In genomic region chr17:47953231-47953630, GRCm38 (mm10) we compare ENCODE assay signal across 19 mouse cellular contexts. TPM values are rescaled to one million over a fixed set of nuclear protein-coding genes. Genes with fewer than 3 reads are reported as not detected.
DNase-seq lines count a peak whose midpoint lies in the region; ATAC-seq lines count a peak whose summit lies in the region.
"Had no signal": no experiment of that assay in that cellular context is flagged by ENCODE, and none has a peak within 500 bp of the region (broad histone marks: within the 10 kb centered on the region; RNA-seq: fewer than 3 reads in every experiment).

No protein-coding gene starts in this region.

- H3K4me3 ChIP-seq in limb, embryonic 13.5 days, result no peak overlapping the region
- H3K4me3 ChIP-seq in limb, embryonic 10.5 days, result no peak overlapping the region
- no peak overlapping the region for H3K4me3 ChIP-seq in forebrain, embryonic 16.5 days (replicated peaks; ENCODE audit: low read length)
- H3K4me3 ChIP-seq in midbrain, embryonic 15.5 days, result no peak overlapping the region
- H3K4me3 ChIP-seq: embryonic facial prominence, embryonic 12.5 days; heart, adult 2 months; heart, embryonic 15.5 days; hindbrain, embryonic 13.5 days; limb, embryonic 15.5 days; midbrain, embryonic 10.5 days had no signal

- H3K27me3 ChIP-seq in limb, embryonic 13.5 days, result peaks cover 21% of the 10 kb centered on the region
- peaks cover 61% of the 10 kb centered on the region for H3K27me3 ChIP-seq in limb, embryonic 10.5 days (ENCODE audit: low read depth, poor library complexity, severe bottlenecking)
- no peaks in the 10 kb centered on the region for H3K27me3 ChIP-seq in forebrain, embryonic 16.5 days (replicated peaks; ENCODE audit: control insufficient read depth, insufficient read depth, low read length)
- 0 out of 2 replicates have a peak, but pooled peaks cover 2% of the 10 kb centered on the region for H3K27me3 ChIP-seq in midbrain, embryonic 15.5 days (replicated peaks)
- H3K27me3 ChIP-seq: embryonic facial prominence, embryonic 12.5 days had no signal

- H3K4me1 ChIP-seq in limb, embryonic 13.5 days, result peaks cover 26% of the 10 kb centered on the region
- peaks cover 30% of the 10 kb centered on the region for H3K4me1 ChIP-seq in limb, embryonic 10.5 days
- peaks cover 25% of the 10 kb centered on the region for H3K4me1 ChIP-seq in forebrain, embryonic 16.5 days (replicated peaks; ENCODE audit: control insufficient read depth, insufficient read depth, low read length)
- H3K4me1 ChIP-seq in midbrain, embryonic 15.5 days, result peaks cover 26% of the 10 kb centered on the region

- DNase-seq in limb, embryonic 10.5 days (ENCODE audit: low spot score), result no peak
- DNase-seq in R1 (ENCODE audit: low read depth, low spot score), result peak; percentile 76
- no peak for DNase-seq in adrenal gland, postnatal 10 days
- DNase-seq in gastrocnemius, postnatal 36 days, result no peak
- DNase-seq: cerebellum, adult 11 months; gastrocnemius, postnatal 25 days; heart, adult 2 months; heart, postnatal 36 days; thymus, postnatal 25 days had no signal

- H3K9ac ChIP-seq in limb, embryonic 13.5 days, result 0 out of 2 replicates have a peak overlapping the region, but pooled peaks have one; percentile 13
- H3K9ac ChIP-seq in forebrain, embryonic 16.5 days (replicated peaks; ENCODE audit: low read depth, low read length), result no peak overlapping the region
- H3K9ac ChIP-seq in midbrain, embryonic 15.5 days, result no peak overlapping the region
- H3K9ac ChIP-seq: embryonic facial prominence, embryonic 12.5 days; heart, embryonic 15.5 days; limb, embryonic 15.5 days; liver, embryonic 14.5 days; lung, embryonic 14.5 days had no signal

- H3K27ac ChIP-seq in limb, embryonic 13.5 days, result no peak overlapping the region
- H3K27ac ChIP-seq in limb, embryonic 10.5 days, result no peak overlapping the region
- H3K27ac ChIP-seq in forebrain, embryonic 16.5 days (ENCODE audit: low read length), result 0 out of 2 replicates have a peak overlapping the region, but pooled peaks have one; percentile 13
- H3K27ac ChIP-seq in midbrain, embryonic 15.5 days, result no peak overlapping the region
- H3K27ac ChIP-seq: embryonic facial prominence, embryonic 12.5 days; heart, adult 2 months; heart, embryonic 15.5 days; hindbrain, embryonic 13.5 days; limb, embryonic 15.5 days; liver, embryonic 14.5 days had no signal

- intact Hi-C loops in gastrocnemius, postnatal 36 days (cut with DNase I), result no loop called here

- no peak for ATAC-seq in limb, embryonic 13.5 days (ENCODE audit: low FRiP score, low read depth)
- ATAC-seq in forebrain, embryonic 16.5 days, result no peak
- ATAC-seq in midbrain, embryonic 15.5 days (replicated peaks), result no peak

- 55% methylated on average over 5 of the region's 5 CpGs for WGBS in limb, embryonic 13.5 days
- 43% methylated on average over 5 of the region's 5 CpGs for WGBS in limb, embryonic 10.5 days
- 45% methylated on average over 5 of the region's 5 CpGs for WGBS in forebrain, embryonic 16.5 days
- 30% methylated on average over 5 of the region's 5 CpGs for WGBS in midbrain, embryonic 15.5 days

- no peaks in the 10 kb centered on the region for H3K9me3 ChIP-seq in limb, embryonic 13.5 days
- no peaks in the 10 kb centered on the region for H3K9me3 ChIP-seq in limb, embryonic 10.5 days (replicated peaks)
- H3K9me3 ChIP-seq in forebrain, embryonic 16.5 days (ENCODE audit: control insufficient read depth, low read length), result no peaks in the 10 kb centered on the region
- H3K9me3 ChIP-seq in midbrain, embryonic 15.5 days, result no peaks in the 10 kb centered on the region
- H3K9me3 ChIP-seq: embryonic facial prominence, embryonic 12.5 days; heart, embryonic 15.5 days; hindbrain, embryonic 13.5 days; limb, embryonic 15.5 days; midbrain, embryonic 10.5 days had no signal

- no peak overlapping the region for H3K4me2 ChIP-seq in limb, embryonic 13.5 days (replicated peaks)
- H3K4me2 ChIP-seq in forebrain, embryonic 16.5 days (ENCODE audit: low read length), result no peak overlapping the region
- H3K4me2 ChIP-seq in midbrain, embryonic 15.5 days, result no peak overlapping the region
- H3K4me2 ChIP-seq: heart, embryonic 15.5 days; hindbrain, embryonic 13.5 days; limb, embryonic 15.5 days; lung, embryonic 14.5 days had no signal

- no peaks in the 10 kb centered on the region for H3K36me3 ChIP-seq in limb, embryonic 13.5 days
- no peaks in the 10 kb centered on the region for H3K36me3 ChIP-seq in limb, embryonic 10.5 days
- H3K36me3 ChIP-seq in forebrain, embryonic 16.5 days (ENCODE audit: control insufficient read depth, insufficient read depth), result no peaks in the 10 kb centered on the region
- no peaks in the 10 kb centered on the region for H3K36me3 ChIP-seq in midbrain, embryonic 15.5 days (replicated peaks)
- H3K36me3 ChIP-seq: embryonic facial prominence, embryonic 12.5 days; heart, embryonic 15.5 days; hindbrain, embryonic 13.5 days; limb, embryonic 15.5 days; midbrain, embryonic 10.5 days had no signal

RNA-seq across cellular contexts. Expression of gene Foxp4, which starts 28.8 kb away (rescaled TPM):
- 25.9 and 30.2 TPM in 2 replicates for polyA plus RNA-seq in limb, embryonic 13.5 days (2015; fragmentation: Nextera tagmentation; extraction: Ambion mirVana)
- polyA plus RNA-seq in limb, embryonic 10.5 days (2016; fragmentation: Nextera tagmentation; extraction: Ambion mirVana), result 23.2 and 27.2 TPM in 2 replicates
- 29.1 and 29.6 TPM in 2 replicates for polyA plus RNA-seq in forebrain, embryonic 16.5 days (2015; fragmentation: Nextera tagmentation; extraction: Ambion mirVana)
- 10 to 100 TPM; 24.8 to 25.6 TPM for total RNA-seq in adrenal gland, postnatal 10 days (2021)
- total RNA-seq in gastrocnemius, postnatal 36 days (2021), result 1 to 10 TPM; 6.1 to 7.0 TPM
- polyA plus RNA-seq in midbrain, embryonic 15.5 days (2015; fragmentation: Nextera tagmentation; extraction: Ambion mirVana), result 43.3 and 46.6 TPM in 2 replicates
